Mouse (Mus musculus): ENCODE results near the gene Dcun1d1. TPM values are rescaled to one million over a fixed set of nuclear protein-coding genes. Genes with fewer than 3 reads are reported as not detected.

Dcun1d1 gene
- total RNA-seq, 4 experiments from 2014 or later: 68.4 to 81.5 (median 72.8) TPM

DNA sequence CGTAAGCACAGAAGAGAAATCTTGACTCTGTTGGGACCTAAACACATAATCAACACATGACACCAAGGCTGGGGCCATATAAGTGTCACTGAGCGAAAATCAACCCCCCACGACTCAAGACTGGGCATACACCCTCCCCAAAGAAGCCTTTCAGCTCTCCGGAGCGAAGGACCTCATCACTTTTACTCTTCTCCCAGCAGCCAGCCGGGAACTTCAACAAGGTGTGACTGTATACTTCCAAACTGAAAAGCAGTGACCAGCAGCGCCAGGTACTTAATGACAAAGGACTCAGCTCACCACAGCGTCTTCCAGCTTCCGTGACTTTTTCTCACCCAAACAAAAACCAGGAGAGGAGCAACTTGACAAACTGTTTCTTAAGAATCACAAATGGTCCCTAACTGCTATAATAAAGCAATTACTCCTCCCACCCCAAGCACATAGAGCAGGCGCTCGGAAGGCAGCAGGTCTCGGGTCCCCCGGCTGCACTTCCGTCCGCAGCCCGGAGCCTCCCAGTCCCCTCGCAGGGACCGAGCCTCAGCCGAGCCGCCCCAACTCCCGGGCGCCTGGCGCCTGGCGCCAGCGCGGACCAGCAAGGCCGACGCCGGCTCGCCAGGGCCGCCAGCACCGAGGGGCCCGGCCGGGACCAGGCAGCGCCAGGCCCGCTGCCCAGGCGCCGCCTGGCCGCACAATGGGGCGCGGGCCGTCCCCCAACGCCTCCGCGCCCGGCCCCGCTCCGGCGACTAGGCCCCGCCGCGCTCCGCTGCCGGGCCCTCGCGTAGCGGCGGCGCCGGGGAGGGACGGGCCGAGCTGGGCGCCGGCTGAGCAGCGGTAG is 5.1 kb downstream of the Dcun1d1 start:
- DNase-seq (ENCODE audit: low spot score in 2 of 2): no peak

DNA sequence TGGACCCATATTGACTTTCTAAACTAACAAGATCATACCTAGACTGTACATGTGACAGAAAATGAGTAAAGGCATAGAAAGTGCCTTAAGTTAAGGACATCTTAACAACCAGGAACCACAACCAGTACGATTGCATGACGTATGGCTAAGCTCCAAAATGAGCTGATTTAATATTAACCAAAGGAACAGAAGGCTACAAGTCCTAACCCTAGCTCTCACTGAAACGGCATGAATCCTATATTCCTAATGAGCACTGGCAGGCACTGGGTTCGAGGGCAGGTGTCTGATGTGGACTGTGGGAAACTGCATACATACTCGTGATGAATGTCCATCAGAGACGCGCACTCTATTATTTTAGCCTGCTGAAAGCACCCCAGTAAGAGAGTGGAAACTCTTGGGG is 5.9 kb downstream of the Dcun1d1 start:
- DNase-seq (ENCODE audit: low spot score in 2 of 2): no peak

DNA sequence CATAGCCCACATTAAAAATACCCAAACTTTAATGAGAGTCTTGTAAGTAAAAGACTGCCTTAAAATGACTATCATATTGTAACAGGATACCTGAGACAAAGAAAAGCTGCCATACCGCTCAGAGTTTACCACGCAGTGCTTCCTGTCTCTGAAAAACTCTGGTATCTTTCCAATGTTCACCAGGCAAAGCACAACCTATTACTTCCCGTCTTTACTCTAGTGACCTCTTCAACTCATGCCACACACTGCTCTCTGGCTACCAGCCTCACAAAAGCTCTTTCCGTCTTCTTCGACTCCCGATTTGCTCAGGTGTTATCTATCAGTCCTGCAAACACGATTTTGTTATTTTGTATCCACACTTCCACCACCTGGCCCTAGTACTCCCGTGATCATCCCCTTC is 7.4 kb downstream of the Dcun1d1 start:
- DNase-seq (ENCODE audit: low spot score in 2 of 2): no peak

DNA sequence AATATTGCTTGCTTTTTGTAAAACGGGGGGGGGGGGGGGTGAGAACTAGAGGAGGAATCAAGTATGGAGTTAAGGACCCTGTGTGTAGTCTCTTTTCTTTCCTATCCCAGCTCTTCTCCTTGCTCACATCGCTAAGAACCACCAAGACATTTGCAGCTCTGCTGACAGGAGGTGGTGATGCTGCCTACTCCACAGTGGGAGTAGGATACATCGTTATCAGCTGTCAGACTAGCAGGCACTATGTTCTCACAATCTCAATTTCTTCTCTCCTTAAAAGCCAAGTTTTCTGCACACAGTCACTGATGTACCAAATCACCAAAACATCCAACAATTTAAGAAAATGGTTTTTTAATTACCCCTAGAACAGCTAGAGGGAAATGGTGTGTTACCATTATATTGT is 7.8 kb downstream of the Dcun1d1 start:
- no peak for DNase-seq (ENCODE audit: low spot score in 2 of 2)

DNA sequence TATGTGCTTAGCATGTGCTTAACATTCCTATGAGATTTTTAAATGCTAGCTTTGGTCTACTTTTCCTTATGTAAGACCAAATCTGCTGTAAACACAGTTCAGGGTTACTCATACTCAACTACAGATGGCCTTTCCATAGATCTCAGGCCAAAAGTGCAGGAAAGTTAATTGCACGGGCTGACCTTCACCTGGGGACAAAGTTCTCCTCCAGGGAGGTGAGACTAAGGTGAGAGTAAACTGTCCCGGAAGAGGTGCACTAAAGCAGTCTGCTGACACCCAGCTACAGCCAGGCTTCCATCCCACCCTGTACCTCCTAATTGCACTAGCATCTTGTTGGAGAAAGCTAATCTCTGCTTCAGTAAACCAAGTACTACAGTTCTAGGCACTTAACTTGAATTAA is 11.4 kb downstream of the Dcun1d1 start:
- DNase-seq (ENCODE audit: low spot score in 2 of 2): no peak

- DNase-seq (ENCODE audit: low spot score in 2 of 2): no peak
Observed at GRCm38 (mm10) chr3:35924007-35924406, 13.2 kb downstream of the Dcun1d1 start.

DNA sequence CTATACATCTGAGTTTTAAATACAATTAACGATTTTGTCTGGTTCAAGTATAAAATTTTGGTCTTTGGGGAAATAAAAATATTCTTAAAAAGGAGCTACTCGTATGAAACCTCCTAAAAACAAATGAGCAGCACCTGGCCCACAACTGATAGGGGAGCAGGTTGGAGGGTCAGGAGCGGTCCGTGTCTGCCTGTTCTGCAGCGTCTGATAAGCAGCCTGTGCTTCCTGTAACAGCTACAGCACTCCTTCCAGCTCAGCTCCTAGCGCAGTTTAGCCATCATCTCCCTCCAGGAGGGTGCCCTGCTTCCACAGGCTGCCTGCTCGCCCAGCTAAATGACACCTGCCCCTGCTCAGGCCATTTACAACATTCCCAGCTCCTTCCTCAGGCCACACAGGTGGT is 13.8 kb downstream of the Dcun1d1 start:
- no peak for DNase-seq (ENCODE audit: low spot score in 2 of 2)

- no peak for DNase-seq (ENCODE audit: low spot score in 2 of 2)
Observed at GRCm38 (mm10) chr3:35922522-35922921, 14.7 kb downstream of the Dcun1d1 start.

DNA sequence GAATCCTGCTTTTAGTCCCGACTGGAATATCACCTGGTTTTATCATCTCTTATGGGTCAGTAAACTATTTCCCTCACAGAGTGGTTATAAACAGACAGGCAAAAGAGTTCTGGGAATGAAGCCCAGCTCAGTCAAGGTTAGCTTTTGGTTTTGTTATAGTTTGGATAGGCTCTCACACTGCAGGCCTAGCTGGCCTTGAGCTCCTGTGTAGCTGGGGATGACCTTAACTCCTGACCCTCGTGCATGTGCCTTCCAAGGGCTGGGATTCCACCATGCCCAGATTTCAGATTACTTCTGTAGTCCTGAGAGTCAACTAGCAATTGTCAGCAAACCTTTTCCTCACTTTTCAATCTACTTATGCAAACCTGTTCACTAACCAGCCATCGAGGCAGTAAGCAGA is 19.0 kb downstream of the Dcun1d1 start:
- no peak for DNase-seq (ENCODE audit: low spot score in 2 of 2)

GRCm38 (mm10) chr3:35908982-35909680 is 28.1 kb downstream of the Dcun1d1 start:
- no peak for DNase-seq (ENCODE audit: low spot score in 2 of 2)

GRCm38 (mm10) chr3:35900555-35901204 is 36.6 kb downstream of the Dcun1d1 start:
- no peak for DNase-seq (ENCODE audit: low spot score in 2 of 2)

GRCm38 (mm10) chr3:35899109-35899508 is 38.1 kb downstream of the Dcun1d1 start:
- DNase-seq (ENCODE audit: low spot score in 2 of 2): no peak

DNA sequence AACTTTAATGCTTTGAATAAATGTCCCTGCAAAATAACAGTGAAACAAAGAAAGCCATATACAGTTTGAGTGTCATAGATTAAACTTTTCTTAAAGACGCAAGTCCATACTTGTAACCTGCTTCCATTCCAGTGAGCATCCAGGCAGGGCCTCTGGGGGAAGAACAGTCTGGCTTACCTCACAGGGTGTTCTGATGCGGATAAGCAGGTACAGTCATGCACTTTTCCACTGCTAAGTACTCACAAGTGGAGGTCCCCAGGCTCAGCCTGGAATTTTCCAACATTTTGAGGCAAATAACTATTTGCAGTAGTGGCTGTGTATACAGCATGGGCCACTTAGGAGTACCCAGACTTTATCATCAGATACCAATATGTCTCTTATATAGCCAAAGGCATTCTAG is 39.3 kb downstream of the Dcun1d1 start:
- no peak for DNase-seq (ENCODE audit: low spot score in 2 of 2)

DNA sequence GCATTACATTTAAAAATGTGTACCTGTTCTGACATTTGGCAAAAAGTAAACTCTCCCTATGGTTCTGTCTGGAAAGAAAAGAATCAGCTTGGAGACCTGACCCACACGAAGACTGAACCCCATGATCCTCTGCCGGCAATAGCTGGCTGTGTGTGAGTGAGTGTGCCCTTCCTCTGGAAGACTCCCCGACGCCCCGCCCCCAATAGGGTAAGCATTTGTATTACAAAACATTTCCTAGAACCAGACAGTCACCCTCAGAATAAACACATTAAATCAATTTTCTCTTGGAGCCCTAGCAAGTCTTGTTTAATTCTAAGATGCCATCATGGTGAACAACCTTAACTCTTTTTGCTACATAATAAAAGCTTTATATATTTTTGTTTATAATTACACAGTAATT is 44.1 kb downstream of the Dcun1d1 start:
- no peak for DNase-seq (ENCODE audit: low spot score in 2 of 2)

DNA sequence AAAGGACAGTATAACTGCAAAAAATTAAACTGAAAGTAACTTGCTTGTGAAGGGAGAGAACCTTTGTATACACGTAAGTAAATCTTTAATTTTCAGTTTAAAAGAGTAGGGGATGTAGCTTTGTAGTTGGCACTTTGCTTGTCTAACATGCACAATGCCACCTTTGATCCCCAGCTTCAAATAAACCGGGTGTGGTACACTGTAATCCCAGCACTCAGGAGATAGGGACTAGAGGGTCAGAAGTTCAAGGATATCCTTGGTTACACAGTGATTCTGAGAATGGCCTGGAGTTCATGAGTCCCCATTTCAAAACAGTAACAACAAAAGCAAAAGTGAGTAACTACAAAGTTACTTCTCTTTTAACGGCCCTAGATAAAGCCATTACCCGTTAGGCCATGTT is 46.1 kb downstream of the Dcun1d1 start:
- no peak for DNase-seq (ENCODE audit: low spot score in 2 of 2)

GRCm38 (mm10) chr3:35889531-35889930 is 47.7 kb downstream of the Dcun1d1 start:
- no peak for DNase-seq (ENCODE audit: low spot score in 2 of 2)

GRCm38 (mm10) chr3:35883267-35883666 is 54.0 kb downstream of the Dcun1d1 start:
- DNase-seq (ENCODE audit: low spot score in 2 of 2): no peak

DNA sequence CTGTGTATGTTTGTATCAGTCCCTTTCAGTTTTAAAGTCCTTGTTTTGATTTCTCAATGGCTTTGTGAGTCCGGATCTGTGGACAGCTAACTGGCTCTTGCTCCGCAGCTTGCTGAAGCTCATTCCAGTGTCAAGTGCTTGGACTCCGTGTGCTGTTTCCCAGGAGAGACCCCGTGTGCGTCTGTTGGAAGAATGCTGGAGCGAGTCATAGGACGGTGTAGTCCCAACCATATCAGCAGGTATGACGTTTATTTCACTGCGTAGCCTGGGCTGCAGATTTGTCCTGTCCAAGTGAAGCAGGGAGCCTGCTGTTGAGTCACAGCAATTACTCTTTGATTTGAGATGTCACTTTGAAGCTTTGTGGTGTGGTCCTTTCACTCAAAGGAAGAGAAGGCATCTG is 87.9 kb downstream of the Dcun1d1 start:
- no peak for DNase-seq (ENCODE audit: low spot score in 2 of 2)

Data from layer of hippocampus, adult 8-10 months (tissue).